Mouse (Mus musculus) ES-Bruce4 (cell line): ENCODE measurements around the gene Espnl.

Experiments
- CTCF ChIP-seq: IDR thresholded peaks from one replicate; pipeline ENCODE4 v1.8.1; 2011; ENCODE audit warnings: low read depth, low read length
- POLR2A ChIP-seq: IDR thresholded peaks from one replicate; pipeline ENCODE4 v1.8.1; 2011; ENCODE audit warnings: low read length; ENCODE audit not compliant: insufficient read depth

DNA sequence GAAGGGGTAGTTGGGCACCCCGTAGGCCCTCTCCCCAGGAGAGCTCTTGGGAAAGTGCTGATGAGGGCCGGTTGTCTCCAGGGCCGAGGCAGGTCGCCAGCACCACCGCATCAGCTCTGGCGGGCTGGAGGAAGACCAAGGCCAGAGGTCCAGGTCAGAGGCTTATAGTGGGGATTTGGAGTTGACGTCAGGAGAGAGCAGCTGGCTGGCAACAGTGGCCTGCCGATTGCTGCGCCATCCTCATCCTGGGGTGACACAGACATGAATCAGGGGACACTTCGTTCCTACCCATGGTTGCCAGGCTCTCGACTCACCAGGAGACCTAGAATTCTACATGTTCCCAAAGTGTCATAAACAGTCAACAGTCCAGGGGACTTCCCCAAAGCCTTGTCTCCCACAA lies 34.2 kb downstream of the Espnl start:
- TF ChIP-seq CTCF, result no peak
- TF ChIP-seq POLR2A, result no peak
